Mouse (Mus musculus): ENCODE results near the gene Gm10999. TPM values are rescaled to one million over a fixed set of nuclear protein-coding genes. Genes with fewer than 3 reads are reported as not detected.
"Not testable (repeated sequence)": the region's sequence is repeated elsewhere in the genome, so short reads cannot be mapped to it uniquely, and the experiment has no call there.

Gm10999 gene
- total RNA-seq (2021): not detected
- long read RNA-seq, experiment 1: 0 reads
- long read RNA-seq, experiment 2: 0 reads

- no peak for DNase-seq
Observed at GRCm38 (mm10) chr8:129131561-129131960, at the start of gene Gm10999. TSS of gene Gm10999 (minus strand) at chr8:129131661.

GRCm38 (mm10) chr8:129133475-129133874 lies 2.0 kb upstream of the Gm10999 start:
- DNase-seq: no peak

GRCm38 (mm10) chr8:129115761-129116160 lies 15.7 kb downstream of the Gm10999 start:
- not testable (repeated sequence) for DNase-seq

Other genes starting within 250 kb of the Gm10999 start
- gene Ccdc7a, start 66.1 kb downstream of the Gm10999 start, total RNA-seq (2021): not detected
- gene Ccdc7b, start 64.5 kb downstream of the Gm10999 start, total RNA-seq (2021): not detected
- 10 to 100 TPM; 11.1 to 22.7 TPM for gene 2610044O15Rik8, start 102.7 kb upstream of the Gm10999 start, total RNA-seq (2021)